Mouse (Mus musculus) liver, postnatal 0 days (tissue): ENCODE measurements around the gene Elfn1. TPM values are rescaled to one million over a fixed set of nuclear protein-coding genes. Genes with fewer than 3 reads are reported as not detected.

ENCODE experiments used
- ATAC-seq: fragments of 200-750 bp; cut with Nextera tagmentation; 2 replicates; pipeline ENCODE4 v1.8.0; 2017; ENCODE audit warnings: mild to moderate bottlenecking, moderate library complexity
- DNase-seq: peaks from one replicate; pipeline ENCODE4 v3.0.0-alpha.2; 2016
- H3K27ac ChIP-seq: fragments of 300-500 bp; sonication (generic); 2 replicates; pipeline ENCODE4 v1.5.1; 2014; ENCODE audit warnings: antibody characterized with exemption, moderate library complexity, mild to moderate bottlenecking, low read depth
- H3K27me3 ChIP-seq: fragments of 300-500 bp; sonication (generic); 2 replicates; pipeline ENCODE4 v1.6.1; 2014; ENCODE audit warnings: low read length, control low read depth, mixed read lengths; ENCODE audit not compliant: insufficient read depth
- H3K36me3 ChIP-seq: fragments of 300-500 bp; sonication (generic); replicated peaks from 2 replicates; pipeline ENCODE4 v1.6.1; 2014; ENCODE audit warnings: mild to moderate bottlenecking, control low read depth, low read length, moderate library complexity, mixed read lengths; ENCODE audit not compliant: insufficient read depth
- H3K4me1 ChIP-seq: fragments of 300-500 bp; sonication (generic); 2 replicates; pipeline ENCODE4 v1.6.1; 2014; ENCODE audit warnings: antibody characterized with exemption, mild to moderate bottlenecking, control low read depth; ENCODE audit not compliant: insufficient read depth
- H3K4me2 ChIP-seq: fragments of 300-500 bp; sonication (generic); 2 replicates; pipeline ENCODE4 v1.6.1; 2014; ENCODE audit warnings: low read depth, mild to moderate bottlenecking, low read length, moderate library complexity, mixed read lengths
- H3K4me3 ChIP-seq: fragments of 300-500 bp; sonication (generic); 2 replicates; pipeline ENCODE4 v1.5.1; 2014; ENCODE audit warnings: low read depth, low read length
- H3K9ac ChIP-seq: fragments of 300-500 bp; sonication (generic); replicated peaks from 2 replicates; pipeline ENCODE4 v1.6.1; 2014; ENCODE audit warnings: mild to moderate bottlenecking, moderate library complexity
- H3K9me3 ChIP-seq: fragments of 300-500 bp; sonication (generic); 2 replicates; pipeline ENCODE4 v1.6.1; 2016; ENCODE audit warnings: mild to moderate bottlenecking, control low read depth, low read length, mixed read lengths
- CTCF ChIP-seq: sonication (generic); IDR thresholded peaks from 2 replicates; pipeline ENCODE4 v1.5.1; 2016; ENCODE audit warnings: antibody characterized with exemption, low read depth
- EP300 ChIP-seq: IDR thresholded peaks from 2 replicates; pipeline ENCODE4 v1.6.1; 2016; ENCODE audit warnings: antibody characterized with exemption, low read depth, mild to moderate bottlenecking
- WGBS: fragments of 180-500 bp; shearing (Covaris S2); extraction: QIAGEN DNeasy Blood & Tissue Kit; methylation state at CpG from one replicate; pipeline ENCODE4 v1.1.7; 2014; ENCODE audit not compliant: insufficient replicate concordance; 5-methylcytosine and 5-hydroxymethylcytosine counted together
- polyA plus RNA-seq: library from polyadenylated mRNA; unstranded; fragments of >200 nt; fragmentation: Nextera tagmentation; extraction: Ambion mirVana; gene quantifications from 2 replicates; pipeline ENCODE4 v1.2.1, GENCODE M21; 2015

Elfn1 gene
- polyA plus RNA-seq, 1 experiment from 2014 or later, result not detected

DNA sequence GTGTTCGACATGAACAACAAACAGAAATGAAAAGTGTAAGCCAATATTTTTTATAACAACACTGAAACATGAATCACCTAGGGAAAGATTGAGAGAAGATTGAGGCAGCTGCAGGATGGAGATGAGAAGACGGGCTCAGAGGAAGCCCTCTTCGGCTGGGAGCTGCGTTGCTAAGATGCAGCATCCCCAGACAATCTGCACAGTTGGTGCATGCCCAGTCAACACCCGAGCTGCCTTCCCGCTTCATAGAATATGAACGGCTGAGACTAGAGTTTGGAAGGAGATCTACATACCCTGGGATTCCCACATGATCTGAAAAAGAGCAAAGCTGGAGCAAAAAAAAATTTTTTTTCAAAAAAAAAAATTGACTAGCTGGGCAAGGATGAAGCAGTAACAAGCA, 111.0 kb downstream of the Elfn1 start:
- peaks cover 1% of the 10 kb centered on the region; the same call in 1 of the 2 replicates for H3K4me1 ChIP-seq
- ATAC-seq (no peak), DNase-seq (no peak)
- H3K9me3 ChIP-seq, result no peaks in the 10 kb centered on the region
- H3K36me3 ChIP-seq, result no peaks in the 10 kb centered on the region
- no peak overlapping the region for H3K4me2 ChIP-seq
- TF ChIP-seq CTCF, result no peak
- TF ChIP-seq EP300, result no peak
- no peak overlapping the region for H3K9ac ChIP-seq
- 86% methylated on average over 7 of the region's 7 CpGs for WGBS
- H3K27me3 ChIP-seq, result no peaks in the 10 kb centered on the region
- no peak overlapping the region for H3K27ac ChIP-seq
- H3K4me3 ChIP-seq, result no peak overlapping the region

DNA sequence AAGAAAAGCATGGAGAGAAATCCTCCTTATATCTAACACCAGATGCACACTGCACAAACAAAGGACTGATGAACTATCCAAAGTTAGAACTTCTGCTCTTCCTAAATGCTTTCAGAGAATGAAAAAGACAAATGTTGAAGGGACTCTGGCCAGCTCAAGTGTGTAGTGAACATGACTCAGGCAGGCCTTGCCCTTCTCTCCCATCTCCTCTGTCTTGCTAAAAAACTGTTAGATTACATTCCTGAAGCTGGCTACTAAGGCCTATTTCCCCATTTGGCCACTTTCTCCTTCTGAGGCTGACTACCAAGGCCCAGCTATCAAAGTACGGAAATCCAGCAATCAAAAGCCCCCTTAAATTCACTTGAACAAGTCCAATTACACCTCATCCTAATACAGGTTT, 111.9 kb downstream of the Elfn1 start:
- Histone ChIP-seq H3K36me3 (no peaks in the 10 kb centered on the region), H3K4me3 (no peak overlapping the region), H3K27me3 (no peaks in the 10 kb centered on the region), H3K9ac (no peak overlapping the region), H3K9me3 (no peaks in the 10 kb centered on the region), H3K4me2 (no peak overlapping the region), H3K4me1 (peaks cover 4% of the 10 kb centered on the region; the same call in 1 of the 2 replicates), H3K27ac (no peak overlapping the region)
- 86% methylated on average over 1 of the region's 1 CpGs for WGBS
- ATAC-seq, result no peak
- TF ChIP-seq CTCF (no peak), EP300 (no peak)
- DNase-seq, result no peak

DNA sequence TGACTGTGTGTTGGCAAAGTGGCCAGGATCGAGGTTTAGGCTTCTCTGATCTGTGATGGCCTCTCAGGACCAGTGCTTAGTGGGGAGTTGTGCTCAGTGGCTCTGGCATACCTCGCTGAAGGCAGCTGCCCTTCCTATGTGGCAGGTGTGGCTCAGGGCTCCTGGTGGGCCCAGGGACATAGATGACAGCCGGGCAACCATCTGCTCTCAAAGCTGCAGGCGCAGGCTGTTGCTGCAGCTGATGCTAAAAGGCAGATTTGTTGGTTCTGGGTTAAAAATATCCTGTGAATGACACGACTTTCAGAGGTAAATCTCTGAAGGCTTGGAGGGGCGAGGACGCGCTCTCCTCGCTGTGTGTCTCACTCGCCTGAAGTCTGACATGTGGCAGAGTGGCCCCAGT, 114.0 kb downstream of the Elfn1 start:
- TF ChIP-seq CTCF (no peak), EP300 (no peak)
- Histone ChIP-seq H3K27me3 (no peaks in the 10 kb centered on the region), H3K9ac (no peak overlapping the region), H3K9me3 (no peaks in the 10 kb centered on the region), H3K4me3 (no peak overlapping the region), H3K36me3 (no peaks in the 10 kb centered on the region), H3K27ac (no peak overlapping the region), H3K4me2 (no peak overlapping the region), H3K4me1 (peaks cover 4% of the 10 kb centered on the region; the same call in 1 of the 2 replicates)
- DNase-seq, result no peak
- no peak for ATAC-seq
- 84% methylated on average over 10 of the region's 10 CpGs for WGBS

DNA sequence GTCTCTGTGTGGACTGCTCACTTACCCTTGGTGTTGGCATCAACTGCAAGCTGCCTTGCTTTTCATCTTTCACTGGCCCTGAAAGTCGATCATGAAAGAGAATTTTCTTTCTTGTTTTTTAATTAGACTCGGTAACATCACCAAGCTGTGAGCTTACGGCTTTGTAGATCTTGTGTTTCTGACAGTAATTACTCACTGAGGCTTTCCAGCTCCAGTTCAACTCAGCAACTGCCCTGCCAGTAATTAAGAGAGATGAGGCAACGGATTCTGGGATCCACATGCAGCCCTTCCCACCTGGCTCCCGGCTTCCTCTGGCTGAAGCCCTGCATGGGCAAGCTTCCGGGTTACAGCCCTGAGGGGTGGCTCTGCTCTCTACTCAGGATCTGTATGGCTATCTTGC, 115.1 kb downstream of the Elfn1 start:
- Histone ChIP-seq H3K4me3 (no peak overlapping the region), H3K9me3 (no peaks in the 10 kb centered on the region), H3K36me3 (no peaks in the 10 kb centered on the region), H3K27me3 (no peaks in the 10 kb centered on the region), H3K9ac (no peak overlapping the region), H3K4me2 (no peak overlapping the region), H3K27ac (no peak overlapping the region), H3K4me1 (peaks cover 4% of the 10 kb centered on the region; the same call in 1 of the 2 replicates)
- WGBS, result 89% methylated on average over 6 of the region's 6 CpGs
- TF ChIP-seq CTCF (no peak), EP300 (no peak)
- no peak for ATAC-seq
- DNase-seq, result no peak

DNA sequence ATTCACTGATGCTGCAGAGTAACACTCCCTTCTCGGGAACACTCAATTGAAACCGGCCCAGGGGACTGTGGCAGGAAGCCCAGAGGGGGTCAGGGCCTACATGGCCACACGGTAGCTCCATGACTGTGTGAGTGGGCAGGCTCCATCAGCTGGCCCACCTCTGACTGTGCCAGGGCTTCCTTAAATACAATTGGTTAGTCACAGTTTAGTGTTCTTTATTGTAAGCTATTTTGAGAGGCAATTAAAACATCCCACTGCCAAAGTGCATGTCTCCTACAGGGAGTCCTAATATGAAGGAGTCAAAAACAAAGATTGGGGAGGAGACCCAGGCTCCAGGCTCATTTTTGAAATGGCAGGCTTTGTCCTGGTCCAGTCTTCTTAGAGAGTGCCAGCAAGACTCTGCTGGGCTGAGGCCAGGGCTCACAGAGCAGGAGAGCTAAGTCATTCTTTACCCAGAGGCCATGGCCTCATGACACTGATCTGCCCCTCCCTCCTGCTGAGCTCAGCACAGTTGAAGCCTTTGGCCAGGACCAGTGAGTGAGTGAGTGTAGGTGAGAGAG, 116.3 kb downstream of the Elfn1 start:
- no peaks in the 10 kb centered on the region for H3K27me3 ChIP-seq
- TF ChIP-seq CTCF (no peak), EP300 (no peak)
- H3K4me2 ChIP-seq, result no peak overlapping the region
- no peak overlapping the region for H3K27ac ChIP-seq
- DNase-seq, result peak; percentile 41
- peak; percentile 88 for ATAC-seq
- H3K9me3 ChIP-seq, result no peaks in the 10 kb centered on the region
- WGBS, result 77% methylated on average over 3 of the region's 3 CpGs
- no peak overlapping the region for H3K9ac ChIP-seq
- H3K4me1 ChIP-seq, result peaks cover 4% of the 10 kb centered on the region; the same call in 1 of the 2 replicates
- no peak overlapping the region for H3K4me3 ChIP-seq
- no peaks in the 10 kb centered on the region for H3K36me3 ChIP-seq

Other genes starting within 250 kb of the Elfn1 start
- gene Micall2, start 171.6 kb upstream of the Elfn1 start, polyA plus RNA-seq, result 4.9 and 5.8 TPM in 2 replicates
- gene Ints1, start 132.3 kb upstream of the Elfn1 start, polyA plus RNA-seq, result 5.6 and 6.4 TPM in 2 replicates
- 15.7 and 19.1 TPM in 2 replicates for gene Mafk, start 116.4 kb upstream of the Elfn1 start, polyA plus RNA-seq
- gene Tmem184a, start 88.0 kb upstream of the Elfn1 start, polyA plus RNA-seq, result 3.0 and 3.2 TPM in 2 replicates
- not detected in 2 replicates for gene Gm26938, start 81.5 kb upstream of the Elfn1 start, polyA plus RNA-seq
- 28.8 and 29.1 TPM in 2 replicates for gene Psmg3, start 81.1 kb upstream of the Elfn1 start, polyA plus RNA-seq